Mouse (Mus musculus): ENCODE measurements around the gene Tob1.

- no peak for TF ChIP-seq CTCF (IDR thresholded peaks at IDR 0.05; ENCODE audit: extremely low read depth, insufficient read depth, insufficient read length, insufficient replicate concordance)
- no peak for TF ChIP-seq POLR2A (IDR thresholded peaks at IDR 0.05; ENCODE audit: low read depth, low read length)
Observed at GRCm38 (mm10) chr11:94202106-94202505, 9.1 kb upstream of the Tob1 start.
